Mouse (Mus musculus) small intestine, adult 2 months (tissue): Measurements from ENCODE around the gene Trim2.

Experiments used
- CTCF ChIP-seq: fragments of 200-500 bp; IDR thresholded peaks from 2 replicates; pipeline ENCODE4 v1.5.1; 2012; ENCODE audit warnings: low read depth, mild to moderate bottlenecking, control low read depth, inconsistent platforms, low read length, moderate library complexity, mixed read lengths; ENCODE audit not compliant: insufficient replicate concordance, insufficient read length; ENCODE audit errors: extremely low read depth
- POLR2A ChIP-seq: fragments of 200-500 bp; IDR thresholded peaks from 2 replicates; pipeline ENCODE4 v1.6.1; 2012; ENCODE audit warnings: low read depth, mild to moderate bottlenecking, control low read depth, inconsistent platforms, low read length, moderate library complexity

- no peak for TF ChIP-seq POLR2A
- TF ChIP-seq CTCF = no peak
Observed at GRCm38 (mm10) chr3:84126721-84127120, 180.0 kb downstream of the Trim2 start.
